Mouse (Mus musculus) inflammation-experienced regulatory T-cells (primary cell): Measurements from ENCODE around the gene Mau2. TPM values are rescaled to one million over a fixed set of nuclear protein-coding genes. Genes with fewer than 3 reads are reported as not detected.

Experiments
- polyA plus RNA-seq, 2 experiments: library from polyadenylated mRNA; unstranded; fragments of 100-300 nt; shearing (Covaris generic); gene quantifications; one replicate each; pipeline ENCODE4 v1.2.1; 2017

The Mau2 gene
- 100 to 1,000 TPM in 1 of 2 experiments, 10 to 100 TPM in 1; 97.7 to 107 TPM for polyA plus RNA-seq

GRCm38 (mm10) chr8:70042583-70043455 is at the start of gene Mau2, which contains the start of gene Sugp1:
Gene Mau2, minus strand, starts transcription at chr8:70042734.
Gene Sugp1, plus strand, starts transcription at chr8:70042813.

GRCm38 (mm10) chr8:70083285-70083684 is 40.8 kb upstream of the Mau2 start, which contains the start of gene Hapln4:
Gene Hapln4, plus strand, starts transcription at chr8:70083457.

GRCm38 (mm10) chr8:70072441-70073069 is 30.0 kb upstream of the Mau2 start, which contains the start of gene Tm6sf2:
Gene Tm6sf2, plus strand, starts transcription at chr8:70072924.

GRCm38 (mm10) chr8:69995776-69996588 is 46.6 kb downstream of the Mau2 start, which contains the start of gene Gatad2a:
Gene Gatad2a, minus strand, starts transcription at chr8:69996384.

Other genes starting within 250 kb of the Mau2 start
- 100 to 1,000 TPM; 119 to 150 TPM for gene Gmip, start 234.1 kb downstream of the Mau2 start, polyA plus RNA-seq
- under 1 TPM; 0.18 to 0.23 TPM for gene Lpar2, start 220.3 kb downstream of the Mau2 start, polyA plus RNA-seq
- gene Pbx4, start 210.2 kb downstream of the Mau2 start, polyA plus RNA-seq, result 10 to 100 TPM; 18.4 to 27.8 TPM
- gene Cilp2, start 155.0 kb downstream of the Mau2 start, polyA plus RNA-seq, result under 1 TPM in 1 of 2 experiments, not detected in 1; 0.07 TPM
- gene Tssk6, start 140.6 kb downstream of the Mau2 start, polyA plus RNA-seq, result 1 to 10 TPM; 4.3 to 5.5 TPM
- 100 to 1,000 TPM; 156 to 161 TPM for gene Ndufa13, start 140.2 kb downstream of the Mau2 start, polyA plus RNA-seq
- 1 to 10 TPM in 1 of 2 experiments, not detected in 1; 2.0 TPM for gene Yjefn3, start 140.0 kb downstream of the Mau2 start, polyA plus RNA-seq
- 100 to 1,000 TPM; 126 to 142 TPM for gene Gatad2a, start 46.4 kb downstream of the Mau2 start, polyA plus RNA-seq
- gene Sugp1, start 79 bp upstream of the Mau2 start, polyA plus RNA-seq, result 10 to 100 TPM; 59.2 to 60.4 TPM
- gene Tm6sf2, start 30.2 kb upstream of the Mau2 start, polyA plus RNA-seq, result 1 to 10 TPM in 1 of 2 experiments, not detected in 1; 2.4 TPM
- 1 to 10 TPM in 1 of 2 experiments, under 1 TPM in 1; 0.36 to 1.0 TPM for gene Hapln4, start 40.7 kb upstream of the Mau2 start, polyA plus RNA-seq
- under 1 TPM; 0.04 to 0.65 TPM for gene Ncan, start 78.1 kb upstream of the Mau2 start, polyA plus RNA-seq
- gene Nr2c2ap, start 88.6 kb upstream of the Mau2 start, polyA plus RNA-seq, result 10 to 100 TPM; 45.5 to 55.2 TPM
- 10 to 100 TPM; 40.9 to 46.2 TPM for gene Rfxank, start 96.4 kb upstream of the Mau2 start, polyA plus RNA-seq
- 10 to 100 TPM; 57.6 to 64.3 TPM for gene Borcs8, start 96.8 kb upstream of the Mau2 start, polyA plus RNA-seq
- under 1 TPM; 0.58 to 0.80 TPM for gene Mef2b, start 97.0 kb upstream of the Mau2 start, polyA plus RNA-seq
- gene Tmem161a, start 129.6 kb upstream of the Mau2 start, polyA plus RNA-seq, result 10 to 100 TPM; 40.1 to 42.8 TPM
- gene Slc25a42, start 169.6 kb upstream of the Mau2 start, polyA plus RNA-seq, result 10 to 100 TPM; 11.3 to 13.4 TPM
- 10 to 100 TPM; 34.2 to 37.0 TPM for gene Sugp2, start 191.5 kb upstream of the Mau2 start, polyA plus RNA-seq
- gene Armc6, start 191.7 kb upstream of the Mau2 start, polyA plus RNA-seq, result 10 to 100 TPM in 1 of 2 experiments, 1 to 10 TPM in 1; 8.5 to 10.7 TPM
- 1 to 10 TPM; 1.6 to 8.4 TPM for gene Homer3, start 240.1 kb upstream of the Mau2 start, polyA plus RNA-seq